ENCODE assay signal across 19 mouse cellular contexts in genomic region chr14:21047840-21048239, GRCm38 (mm10). TPM values are rescaled to one million over a fixed set of nuclear protein-coding genes. Genes with fewer than 3 reads are reported as not detected.
DNase-seq lines count a peak whose midpoint lies in the region; ATAC-seq and TF ChIP-seq lines count a peak whose summit lies in the region.
"Had no signal": no experiment of that assay in that cellular context is flagged by ENCODE, and none has a peak within 500 bp of the region (broad histone marks: within the 10 kb centered on the region; RNA-seq: fewer than 3 reads in every experiment).

No protein-coding gene starts in this region.

- 0 out of 2 replicates have a peak overlapping the region, but pooled peaks have one; percentile 30 for H3K27ac ChIP-seq in liver, embryonic 15.5 days (replicated peaks)
- H3K27ac ChIP-seq in liver, embryonic 12.5 days: no peak overlapping the region
- H3K27ac ChIP-seq in bone marrow, adult 2 months (ENCODE audit: control insufficient read depth, insufficient read depth, low read depth, low read length, poor library complexity): peak overlapping the region; percentile 86; the same call in 1 of the 2 replicates
- H3K27ac ChIP-seq: embryonic facial prominence, embryonic 15.5 days; forebrain, embryonic 15.5 days; hindbrain, embryonic 10.5 days; hindbrain, embryonic 14.5 days had no signal

- peaks cover 10% of the 10 kb centered on the region; the same call in 1 of the 2 replicates for H3K36me3 ChIP-seq in liver, embryonic 15.5 days (replicated peaks)
- H3K36me3 ChIP-seq in liver, embryonic 12.5 days: peaks cover 24% of the 10 kb centered on the region

- 60% methylated on average over 2 of the region's 2 CpGs for WGBS in liver, embryonic 15.5 days (ENCODE audit: insufficient replicate concordance)
- WGBS in liver, embryonic 12.5 days (ENCODE audit: insufficient replicate concordance): 82% methylated on average over 2 of the region's 2 CpGs
- 39% methylated on average over 2 of the region's 2 CpGs for WGBS in bone marrow, adult 2 months

- no peak overlapping the region for H3K4me3 ChIP-seq in liver, embryonic 15.5 days (replicated peaks)
- H3K4me3 ChIP-seq in liver, embryonic 12.5 days: no peak overlapping the region
- H3K4me3 ChIP-seq in bone marrow, adult 2 months (replicated peaks; ENCODE audit: control insufficient read depth, low read depth, low read length): no peak overlapping the region
- H3K4me3 ChIP-seq: embryonic facial prominence, embryonic 15.5 days; erythroblast, embryonic 14.5 days; forebrain, embryonic 15.5 days; heart, embryonic 12.5 days; hindbrain, embryonic 10.5 days had no signal

- 0 out of 2 replicates have a peak overlapping the region, but pooled peaks have one; percentile 4 for H3K4me2 ChIP-seq in liver, embryonic 15.5 days
- H3K4me2 ChIP-seq in liver, embryonic 12.5 days: no peak overlapping the region
- H3K4me2 ChIP-seq: embryonic facial prominence, embryonic 15.5 days; forebrain, embryonic 15.5 days; heart, embryonic 12.5 days; hindbrain, embryonic 14.5 days had no signal

- H3K4me1 ChIP-seq in liver, embryonic 15.5 days (replicated peaks): peaks cover 20% of the 10 kb centered on the region
- H3K4me1 ChIP-seq in liver, embryonic 12.5 days: peaks cover 17% of the 10 kb centered on the region
- no peaks in the 10 kb centered on the region for H3K4me1 ChIP-seq in bone marrow, adult 2 months (ENCODE audit: control insufficient read depth, insufficient read depth, low read length)

- no peaks in the 10 kb centered on the region; the same call in 1 of the 2 replicates for H3K9me3 ChIP-seq in liver, embryonic 15.5 days (replicated peaks)
- peaks cover 6% of the 10 kb centered on the region; the same call in 1 of the 2 replicates for H3K9me3 ChIP-seq in liver, embryonic 12.5 days (replicated peaks)
- H3K9me3 ChIP-seq: embryonic facial prominence, embryonic 15.5 days; forebrain, embryonic 15.5 days; heart, embryonic 12.5 days; hindbrain, embryonic 10.5 days had no signal

- no peak for TF ChIP-seq CTCF in bone marrow, adult 2 months (IDR thresholded peaks at IDR 0.05; ENCODE audit: control insufficient read depth, insufficient read depth, low read length)

- no peak for TF ChIP-seq POLR2A in bone marrow, adult 2 months (IDR thresholded peaks at IDR 0.05; ENCODE audit: borderline replicate concordance, control insufficient read depth, low read depth, low read length)

- ATAC-seq in liver, embryonic 15.5 days (ENCODE audit: insufficient read depth): no peak
- ATAC-seq in liver, embryonic 12.5 days: no peak
- ATAC-seq in megakaryocyte, adult 5-6 weeks (ENCODE audit: poor library complexity, severe bottlenecking): peak; percentile 38
- ATAC-seq: forebrain, embryonic 15.5 days had no signal

- DNase-seq in lung, postnatal 25 days (ENCODE audit: low spot score): peak; percentile 35
- DNase-seq in lung, postnatal 14 days: no peak
- DNase-seq in neural tube, embryonic 10.5 days (ENCODE audit: extremely low spot score, low spot score): no peak
- no peak for DNase-seq in MN1 (ENCODE audit: low spot score)
- DNase-seq: adrenal gland, postnatal 14 days; cerebellum, adult 2 months; cerebellum, postnatal 14 days; embryo, embryonic 11 days; gastrocnemius, postnatal 14 days had no signal

- H3K9ac ChIP-seq in liver, embryonic 15.5 days: no peak overlapping the region
- H3K9ac ChIP-seq in liver, embryonic 12.5 days: no peak overlapping the region
- H3K9ac ChIP-seq: embryonic facial prominence, embryonic 15.5 days; forebrain, embryonic 15.5 days; heart, embryonic 12.5 days; hindbrain, embryonic 14.5 days had no signal

- H3K27me3 ChIP-seq in liver, embryonic 15.5 days: no peaks in the 10 kb centered on the region
- H3K27me3 ChIP-seq in liver, embryonic 12.5 days (replicated peaks): no peaks in the 10 kb centered on the region
- H3K27me3 ChIP-seq: embryonic facial prominence, embryonic 15.5 days; forebrain, embryonic 15.5 days; heart, embryonic 12.5 days had no signal

RNA-seq across cellular contexts. Expression of gene Ap3m1, which starts 4.5 kb away (rescaled TPM):
- 29.0 and 30.2 TPM in 2 replicates for polyA plus RNA-seq in liver, embryonic 15.5 days (2015; fragmentation: Nextera tagmentation; extraction: Ambion mirVana)
- 42.9 and 43.4 TPM in 2 replicates for polyA plus RNA-seq in liver, embryonic 12.5 days (2016; fragmentation: Nextera tagmentation; extraction: Ambion mirVana)
- 11.6 and 17.3 TPM in 2 replicates for polyA plus RNA-seq in bone marrow, adult 2 months (2011; ENCODE audit: insufficient read depth, insufficient read length, low replicate concordance, missing spikeins)
- 66.8 and 78.9 TPM in 2 replicates for total RNA-seq in megakaryocyte, adult 5-6 weeks (2015)
- total RNA-seq in megakaryocyte, adult 5-6 weeks (2017): 79.7 and 96.9 TPM in 2 replicates

RNA-seq across cellular contexts. Expression of gene Adk, which starts 4.5 kb away (rescaled TPM):
- polyA plus RNA-seq in liver, embryonic 15.5 days (2015; fragmentation: Nextera tagmentation; extraction: Ambion mirVana): 197 and 203 TPM in 2 replicates
- 195 and 206 TPM in 2 replicates for polyA plus RNA-seq in liver, embryonic 12.5 days (2016; fragmentation: Nextera tagmentation; extraction: Ambion mirVana)
- polyA plus RNA-seq in bone marrow, adult 2 months (2011; ENCODE audit: insufficient read depth, insufficient read length, low replicate concordance, missing spikeins): 24.1 and 27.3 TPM in 2 replicates
- 41.2 and 47.1 TPM in 2 replicates for total RNA-seq in megakaryocyte, adult 5-6 weeks (2015)
- total RNA-seq in megakaryocyte, adult 5-6 weeks (2017): 28.6 and 54.7 TPM in 2 replicates
